Mouse (Mus musculus): ENCODE measurements at regions not wholly inside any gene's neighbourhood (a gene's known extent, or its start where the extent isn't known, plus 50 kb on each side); places are given as distances from the start of the nearest gene placed in this dataset.

DNA sequence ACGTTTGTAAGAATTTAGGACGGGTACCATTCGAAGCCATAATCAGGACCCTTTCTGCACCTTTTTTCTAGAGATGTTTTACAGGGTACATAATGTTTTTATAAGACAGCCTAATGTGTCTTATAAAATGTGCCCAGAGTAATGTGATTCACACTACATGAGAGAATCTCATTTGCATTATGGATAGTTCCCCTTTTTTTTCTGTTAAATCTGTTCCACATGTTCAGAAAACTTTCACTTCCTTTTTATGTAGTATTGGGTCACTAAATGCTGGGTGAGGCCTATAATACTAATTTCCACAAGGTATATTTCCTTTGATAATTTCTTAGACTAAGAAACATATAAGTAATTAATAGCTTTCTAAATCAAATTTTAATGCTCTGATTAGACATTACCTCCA lies 822.7 kb downstream of the Dnah5 start:
- ATAC-seq (replicated peaks; ENCODE audit: poor library complexity, severe bottlenecking), result peak; percentile 98

DNA sequence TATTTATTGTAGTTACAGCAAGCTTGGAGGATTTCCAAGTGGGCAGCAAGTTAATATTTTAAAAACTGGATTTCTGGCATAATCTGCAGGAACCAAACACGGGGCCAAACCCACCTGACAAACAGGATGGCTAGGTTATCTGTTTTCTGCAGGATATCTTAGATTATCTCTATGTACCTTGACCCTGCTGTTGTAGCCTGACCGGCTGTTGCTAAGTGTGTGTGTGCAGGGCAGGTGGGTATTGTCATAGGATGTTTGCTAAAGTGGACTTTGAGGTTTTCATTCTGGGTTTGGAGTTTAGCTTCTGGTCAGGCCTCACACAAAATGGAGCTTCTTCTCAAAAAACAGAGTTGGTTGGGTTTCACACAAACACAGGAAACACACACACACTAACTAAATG lies 835.4 kb downstream of the Dnah5 start:
- no peak for ATAC-seq (replicated peaks; ENCODE audit: poor library complexity, severe bottlenecking)

DNA sequence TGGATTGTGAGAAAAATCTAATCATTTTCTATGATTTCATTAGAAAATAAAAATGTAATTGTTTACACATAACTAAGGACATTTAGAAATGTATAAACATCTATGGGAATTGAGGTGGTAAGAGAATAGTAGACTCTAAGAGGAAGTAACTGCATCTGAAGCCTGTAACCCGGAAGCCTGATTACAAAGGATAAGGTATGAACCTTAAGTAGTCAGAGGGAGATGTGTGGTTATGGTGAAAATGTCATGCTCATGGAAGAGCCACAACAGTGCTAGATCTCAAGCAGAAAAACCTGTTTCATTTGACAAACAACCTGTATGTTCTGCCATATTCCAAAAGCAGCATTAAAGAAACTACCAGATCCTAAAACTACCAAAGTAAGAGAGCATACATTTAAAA lies 847.6 kb downstream of the Dnah5 start:
- ATAC-seq (replicated peaks; ENCODE audit: poor library complexity, severe bottlenecking), result no peak

DNA sequence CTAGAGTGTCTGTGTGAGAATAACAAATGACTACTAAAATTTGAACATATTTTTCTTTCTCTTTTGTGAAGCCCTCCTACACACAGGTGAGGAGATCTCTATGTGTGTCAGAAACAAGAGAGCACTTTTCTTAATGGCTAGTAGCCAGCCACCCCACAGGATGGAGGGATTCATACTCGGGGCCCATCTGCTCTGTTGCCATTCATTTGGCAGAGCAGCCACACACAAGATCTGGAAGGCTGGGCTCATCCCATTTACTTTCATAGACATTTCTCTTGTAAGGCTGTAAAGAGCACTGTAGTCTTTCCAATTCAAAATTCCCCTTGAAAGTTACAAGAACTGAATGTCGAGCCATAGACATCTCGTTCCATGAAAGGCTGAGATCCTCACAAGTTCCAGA lies 848.2 kb downstream of the Dnah5 start:
- ATAC-seq (replicated peaks; ENCODE audit: poor library complexity, severe bottlenecking), result no peak

DNA sequence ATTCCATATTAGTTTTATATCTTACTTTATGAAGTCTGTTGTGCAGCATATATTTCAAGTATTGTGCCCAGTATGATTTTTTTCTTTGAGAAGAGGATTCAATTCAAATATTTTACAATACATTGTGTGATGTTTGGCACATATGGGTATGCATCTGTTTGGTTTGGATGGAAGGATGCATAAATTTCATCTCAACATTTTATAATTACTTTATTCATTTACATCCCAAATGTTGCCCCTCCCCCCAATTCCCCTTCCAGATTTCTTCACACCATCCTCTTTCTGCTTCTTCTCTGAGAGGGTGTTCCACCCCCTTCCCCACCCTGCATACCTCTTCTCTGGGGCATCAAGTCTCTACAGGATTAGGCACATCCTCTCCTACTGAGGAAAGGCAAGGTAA lies 857.5 kb downstream of the Dnah5 start:
- no peak for ATAC-seq (replicated peaks; ENCODE audit: poor library complexity, severe bottlenecking)

DNA sequence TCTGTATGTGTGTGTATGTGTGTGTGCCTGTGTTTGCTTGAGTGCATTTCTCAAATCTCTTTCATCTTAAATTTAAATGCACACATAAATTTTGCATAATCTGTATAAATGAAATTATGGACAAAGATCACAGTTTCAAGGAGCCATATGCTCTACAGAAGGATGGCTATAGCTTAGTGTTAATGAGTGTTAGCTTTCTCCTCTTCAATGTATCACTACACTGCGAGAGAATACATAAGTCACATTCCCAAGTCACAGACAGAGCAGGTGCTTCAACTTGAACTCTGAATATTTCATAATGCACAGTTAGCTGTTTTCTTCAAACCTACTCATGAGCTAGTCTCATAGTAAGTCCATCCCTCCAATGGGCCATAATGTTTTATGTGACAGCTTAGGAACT lies 865.5 kb downstream of the Dnah5 start:
- ATAC-seq (replicated peaks; ENCODE audit: poor library complexity, severe bottlenecking), result no peak

DNA sequence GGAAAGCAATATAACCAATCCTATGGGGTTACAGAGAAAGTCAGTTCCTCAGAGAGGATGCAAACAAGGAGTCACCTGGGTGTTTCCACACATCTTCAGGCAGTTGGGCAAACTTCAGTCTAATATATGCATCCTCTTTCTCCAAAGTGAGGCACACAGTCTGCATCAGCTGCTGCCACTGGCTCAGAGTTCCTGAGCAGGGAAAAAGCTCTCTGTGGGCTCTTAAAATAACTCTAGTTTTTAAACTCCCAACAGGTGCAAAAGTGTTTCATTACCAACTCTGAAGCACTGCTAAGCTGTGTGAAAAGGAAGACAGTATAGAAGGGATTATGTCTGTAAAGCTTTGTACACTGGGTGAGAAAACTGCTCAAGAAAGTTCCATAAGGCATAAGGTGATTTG lies 874.2 kb downstream of the Dnah5 start:
- no peak for ATAC-seq (replicated peaks; ENCODE audit: poor library complexity, severe bottlenecking)

DNA sequence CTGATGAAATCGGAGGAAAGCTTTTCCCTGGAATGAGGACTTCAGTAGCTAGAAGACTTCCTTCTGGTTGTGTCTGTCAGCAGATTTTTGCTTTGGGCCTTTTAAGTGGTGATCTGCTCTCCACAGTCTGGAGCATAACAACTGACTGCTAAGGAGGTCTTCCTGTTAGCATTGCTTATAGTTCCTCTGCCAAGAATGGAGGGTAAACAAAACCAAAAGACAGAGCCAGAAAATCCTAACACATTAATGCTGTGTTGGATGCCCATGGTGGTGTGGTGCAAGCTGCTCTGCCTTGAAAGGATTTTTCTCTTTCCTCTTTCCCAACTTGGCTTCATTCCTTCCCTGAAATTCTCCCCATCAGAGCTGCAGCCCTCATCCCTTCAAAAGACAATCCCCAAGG lies 901.0 kb downstream of the Dnah5 start:
- ATAC-seq (replicated peaks; ENCODE audit: poor library complexity, severe bottlenecking), result no peak

DNA sequence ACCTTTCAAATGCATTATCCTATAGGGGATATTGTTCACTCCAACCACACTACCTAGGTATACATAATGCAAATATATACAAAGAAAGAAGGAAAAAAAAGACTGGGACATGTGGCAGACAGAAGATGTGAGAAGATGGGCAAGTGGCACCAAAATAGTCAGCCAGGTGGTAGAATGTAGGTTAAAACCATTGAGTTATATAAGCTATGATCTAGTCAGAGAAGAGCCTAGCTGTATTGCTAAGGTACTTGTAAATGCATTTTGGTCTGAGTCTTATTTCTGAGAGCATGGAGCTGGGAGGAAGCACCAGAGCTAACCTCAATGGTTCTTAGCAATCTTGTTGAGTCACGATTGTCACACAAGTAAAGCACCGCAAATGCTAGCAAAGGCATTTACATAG lies 943.1 kb downstream of the Dnah5 start:
- ATAC-seq (replicated peaks; ENCODE audit: poor library complexity, severe bottlenecking), result no peak

All from granulocyte monocyte progenitor cell, adult 5-6 weeks (primary cell).